Mouse (Mus musculus) frontal cortex, postnatal 10 days (tissue): ENCODE data around the gene Grik5.

Experiments used
- DNase-seq, 2 experiments: peaks; one replicate each; pipeline ENCODE4 v3.0.0; 2022; ENCODE audit warnings: low spot score in 2 of 2, mixed read lengths in 1 of 2

The Grik5 gene

DNA sequence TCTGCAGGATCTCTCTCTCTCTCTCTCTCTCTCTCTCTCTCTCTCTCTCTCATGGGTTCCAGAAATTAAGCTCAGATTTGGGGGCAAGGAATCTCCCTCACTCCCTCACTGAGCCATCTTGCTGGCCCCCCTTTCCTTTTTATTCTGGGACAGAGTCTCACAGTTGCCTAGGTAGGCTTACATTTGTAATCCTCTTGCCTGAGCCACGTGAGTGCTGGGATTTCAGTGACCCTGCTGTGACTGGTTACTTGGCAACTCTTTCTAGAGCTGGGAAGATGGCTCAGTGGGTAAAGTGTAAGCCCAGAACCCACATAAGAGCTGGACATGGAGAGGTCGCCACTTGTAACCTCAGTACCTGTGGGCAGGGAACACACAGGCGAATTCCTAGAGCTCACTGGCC is 40.6 kb downstream of the Grik5 start:
- no peak for DNase-seq

DNA sequence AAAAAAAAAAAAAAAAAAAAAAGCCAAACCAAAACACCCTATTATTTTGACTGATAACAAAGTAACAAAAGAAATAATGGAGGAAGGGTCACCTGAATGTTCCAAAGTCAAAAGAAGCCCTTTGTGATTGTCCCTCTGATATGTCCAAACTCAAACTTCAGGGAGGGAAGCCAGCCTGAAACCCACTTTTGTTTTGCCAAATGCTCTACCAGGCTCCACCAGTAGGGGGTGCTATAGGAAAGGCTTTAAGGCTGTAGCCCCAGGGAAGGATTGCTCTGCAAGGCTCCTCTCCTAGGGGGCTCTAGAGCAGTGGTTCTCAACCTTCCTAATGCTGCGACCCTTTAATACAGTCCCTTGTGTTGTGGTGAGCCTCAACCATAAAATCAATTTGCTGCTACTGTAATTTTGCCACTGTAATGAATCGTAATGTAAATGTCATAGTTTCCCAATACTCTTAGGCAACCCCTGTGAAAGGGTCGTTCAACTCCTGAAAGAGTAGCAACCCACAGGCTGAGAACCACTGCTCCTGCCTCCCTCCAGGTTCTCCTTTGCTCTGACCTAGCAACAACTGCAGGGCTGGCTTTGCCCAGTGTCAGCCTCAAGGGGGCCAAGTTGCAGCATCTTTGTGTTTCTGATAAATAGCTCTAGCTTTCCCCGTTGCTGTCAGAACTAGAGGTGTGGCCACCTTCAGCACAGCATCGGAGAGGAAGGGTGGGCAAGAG is 42.0 kb downstream of the Grik5 start:
- peak in 1 of 2 experiments; percentile 64 for DNase-seq

DNA sequence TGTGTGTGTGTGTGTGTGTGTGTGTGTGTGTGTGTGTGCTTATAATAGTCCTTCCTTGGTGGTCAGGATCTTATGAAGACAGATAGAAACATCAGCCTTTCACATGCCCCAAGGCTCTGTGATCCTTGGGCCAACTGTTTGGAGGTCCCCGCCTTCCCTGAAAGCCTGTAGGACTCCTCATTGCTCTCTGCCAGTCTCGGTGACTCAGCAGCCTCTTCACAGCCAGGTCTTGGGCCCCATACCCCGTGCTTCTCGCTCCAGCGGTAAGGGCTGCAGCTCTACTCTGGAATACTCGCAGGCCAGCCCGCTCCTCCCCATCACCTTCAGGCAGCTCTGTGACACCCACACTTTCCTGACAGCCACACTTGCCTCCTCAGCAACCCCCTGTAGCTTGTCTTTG is 45.7 kb downstream of the Grik5 start:
- DNase-seq, result no peak

DNA sequence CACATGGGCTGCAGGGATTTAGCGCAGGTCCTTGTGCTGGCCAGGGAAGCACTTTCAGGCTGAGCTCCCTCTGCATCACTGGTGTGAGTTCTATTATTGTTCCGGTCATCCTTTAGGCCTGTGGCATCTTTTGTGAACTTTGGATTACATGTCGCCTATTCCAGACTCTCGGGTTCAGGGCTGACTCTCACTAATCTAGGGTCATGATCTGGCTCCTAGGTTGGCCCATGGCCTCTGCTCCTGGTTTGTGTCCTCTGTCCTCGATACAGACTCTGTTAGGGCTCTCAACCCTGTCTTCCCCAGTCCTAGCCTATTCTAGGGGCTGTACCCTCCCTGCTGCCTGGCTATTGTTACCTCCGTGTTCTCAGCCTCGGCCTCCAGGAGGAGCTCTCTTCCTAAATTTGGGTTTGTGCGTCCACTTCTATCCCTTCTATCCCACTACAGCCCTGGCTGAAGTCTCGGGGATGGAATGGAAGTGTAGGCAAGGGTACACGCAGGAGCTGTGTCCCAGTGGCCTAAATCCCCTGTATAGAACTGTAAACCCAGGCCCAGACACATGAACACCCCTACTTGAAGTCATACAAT is 46.2 kb downstream of the Grik5 start:
- no peak for DNase-seq

DNA sequence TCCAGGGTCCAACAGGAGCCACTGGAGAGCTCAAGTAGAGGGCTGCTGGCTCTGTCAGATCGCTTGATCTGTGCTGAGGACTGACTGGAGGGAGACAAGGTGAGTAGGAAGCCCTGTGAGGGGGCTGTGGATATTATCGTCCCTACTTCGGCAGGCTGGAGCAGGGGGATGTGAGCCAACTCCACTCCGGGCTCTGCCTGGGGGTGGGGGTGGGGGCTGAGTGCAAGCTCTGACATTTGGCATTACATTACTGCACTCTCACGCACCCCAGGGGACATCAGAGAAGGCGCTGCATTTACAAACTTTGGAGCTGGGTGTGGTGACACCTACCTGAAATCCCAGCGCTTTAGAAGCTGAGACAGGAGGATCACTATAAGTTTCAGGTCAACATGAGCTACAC is 60.6 kb downstream of the Grik5 start:
- no peak for DNase-seq

DNA sequence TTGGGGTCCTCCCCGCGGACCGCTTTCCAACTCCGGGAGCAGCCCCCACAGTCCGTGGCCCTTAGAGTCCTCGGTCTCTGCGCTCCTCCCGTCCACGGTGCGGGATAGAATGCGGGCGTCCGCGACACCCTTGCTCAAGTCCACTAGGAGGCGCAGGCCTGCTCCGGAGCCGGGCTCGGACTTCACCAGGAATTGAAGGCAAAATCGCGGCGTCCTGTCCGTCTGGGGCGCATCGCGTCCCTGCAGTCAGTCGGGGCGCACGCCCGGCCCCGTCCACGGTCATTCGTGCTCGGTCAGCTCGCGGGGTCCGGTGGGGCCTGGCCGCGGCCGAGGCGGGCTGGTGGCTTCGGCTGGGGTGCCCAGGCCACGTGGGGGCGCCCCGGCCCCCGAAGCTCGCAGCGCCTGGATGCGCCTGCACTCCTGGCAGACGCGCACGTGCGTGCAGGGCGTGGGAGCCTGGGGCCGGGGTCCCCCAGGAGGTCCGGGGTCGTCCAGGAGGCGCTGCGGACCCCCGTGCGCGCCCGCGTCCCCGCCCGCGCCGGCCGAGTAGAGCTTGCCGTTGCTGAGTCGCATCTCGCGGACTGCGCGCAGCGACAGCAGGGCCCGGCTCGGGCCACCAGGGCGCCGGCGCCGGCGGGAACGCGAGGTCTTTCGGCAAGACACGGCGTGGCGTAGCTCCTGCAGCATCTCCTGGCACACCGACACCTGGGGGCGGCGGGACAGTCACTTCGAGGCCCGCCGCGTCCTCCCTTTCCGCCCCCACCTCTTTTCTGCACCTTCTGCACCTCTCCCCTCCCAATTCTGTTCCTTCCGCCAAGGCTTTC is 61.8 kb downstream of the Grik5 start:
- peak in 1 of 2 experiments; percentile 63 for DNase-seq

DNA sequence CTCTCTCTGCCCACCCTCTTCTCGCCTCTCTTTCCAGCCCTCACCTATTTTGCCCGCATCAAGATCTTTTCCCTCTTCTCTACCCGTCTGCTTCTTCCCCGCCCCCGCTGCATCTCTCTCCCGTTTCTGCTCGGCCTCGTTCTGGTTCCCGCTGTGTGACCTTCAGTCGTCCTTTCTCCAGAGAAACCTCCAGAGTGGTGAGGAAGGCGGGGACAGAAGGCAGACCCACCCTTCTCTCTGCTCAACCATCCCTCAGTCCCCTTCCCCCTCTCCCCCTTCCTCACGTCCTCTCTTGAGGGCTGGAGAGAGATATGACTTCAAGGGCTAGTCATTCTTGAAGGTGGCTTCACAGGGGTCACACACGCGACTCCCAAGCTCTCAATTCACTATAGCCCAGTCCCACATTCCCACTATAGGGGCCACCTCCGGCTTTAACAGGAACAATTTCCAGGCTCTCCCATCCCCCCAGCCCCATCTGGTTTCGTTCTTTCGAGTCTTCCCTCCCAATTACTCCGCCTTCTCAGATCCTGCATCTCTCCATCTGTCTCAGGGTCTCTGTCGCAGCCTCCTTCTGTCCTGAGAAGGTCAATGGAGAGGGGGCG is 62.9 kb downstream of the Grik5 start:
- DNase-seq, result peak; percentile 70 to 74

DNA sequence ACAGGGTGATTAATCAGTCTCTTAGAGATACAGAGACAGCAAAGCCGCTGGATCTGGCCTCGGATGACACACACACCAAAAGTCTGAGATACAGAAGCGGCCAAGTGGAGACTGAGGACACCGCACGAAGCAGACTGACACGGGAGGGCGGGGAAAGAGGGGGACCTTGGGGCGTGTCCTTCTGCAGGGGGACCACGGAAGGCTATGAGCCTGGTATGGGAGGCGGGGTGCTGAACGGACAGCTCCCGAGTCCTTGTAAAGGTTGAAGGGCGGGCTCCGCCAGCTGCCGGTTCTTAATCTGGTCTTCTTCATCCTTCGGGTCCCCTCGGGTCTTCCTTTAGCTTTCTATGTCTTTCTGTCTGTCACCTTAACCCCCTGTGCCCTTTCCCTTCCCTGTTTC is 63.5 kb downstream of the Grik5 start:
- peak in 1 of 2 experiments; percentile 51 for DNase-seq

DNA sequence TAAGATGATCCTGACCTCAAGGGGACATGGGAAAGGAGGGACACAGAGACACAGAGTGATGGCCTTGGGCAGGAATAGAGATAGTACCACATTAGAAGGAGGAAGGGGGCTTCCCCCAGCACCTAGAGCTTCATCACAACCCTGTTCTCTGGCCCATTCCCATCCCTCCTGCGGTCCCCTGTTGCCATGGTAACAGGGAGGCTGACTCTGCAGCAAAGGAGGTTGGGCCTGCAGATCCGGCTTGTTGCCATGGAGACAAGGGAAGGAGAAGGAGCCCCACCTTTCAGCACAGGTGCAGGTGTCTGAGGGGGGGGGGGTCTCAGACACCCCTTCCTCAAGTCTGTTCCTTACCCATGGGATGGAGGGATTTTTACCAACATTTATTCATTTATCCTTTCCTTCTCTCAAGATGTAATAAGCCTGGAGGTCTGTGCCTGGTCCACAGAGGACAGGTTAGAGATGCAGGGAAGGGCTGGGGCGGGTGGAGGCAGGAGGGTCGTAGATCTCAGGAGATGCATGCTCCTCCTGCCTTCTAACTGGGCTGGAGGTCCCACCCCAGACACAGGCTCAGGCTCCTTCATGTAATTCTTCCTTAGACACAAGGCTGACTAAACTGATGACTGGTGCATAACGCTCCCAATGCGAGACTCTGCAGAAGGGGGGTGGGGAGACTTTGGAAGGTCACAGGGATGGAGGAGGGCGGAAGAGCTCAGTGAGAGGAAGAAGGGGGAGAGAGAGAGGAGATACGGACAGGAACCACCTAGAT is 64.4 kb downstream of the Grik5 start:
- peak; percentile 70 to 80 for DNase-seq

DNA sequence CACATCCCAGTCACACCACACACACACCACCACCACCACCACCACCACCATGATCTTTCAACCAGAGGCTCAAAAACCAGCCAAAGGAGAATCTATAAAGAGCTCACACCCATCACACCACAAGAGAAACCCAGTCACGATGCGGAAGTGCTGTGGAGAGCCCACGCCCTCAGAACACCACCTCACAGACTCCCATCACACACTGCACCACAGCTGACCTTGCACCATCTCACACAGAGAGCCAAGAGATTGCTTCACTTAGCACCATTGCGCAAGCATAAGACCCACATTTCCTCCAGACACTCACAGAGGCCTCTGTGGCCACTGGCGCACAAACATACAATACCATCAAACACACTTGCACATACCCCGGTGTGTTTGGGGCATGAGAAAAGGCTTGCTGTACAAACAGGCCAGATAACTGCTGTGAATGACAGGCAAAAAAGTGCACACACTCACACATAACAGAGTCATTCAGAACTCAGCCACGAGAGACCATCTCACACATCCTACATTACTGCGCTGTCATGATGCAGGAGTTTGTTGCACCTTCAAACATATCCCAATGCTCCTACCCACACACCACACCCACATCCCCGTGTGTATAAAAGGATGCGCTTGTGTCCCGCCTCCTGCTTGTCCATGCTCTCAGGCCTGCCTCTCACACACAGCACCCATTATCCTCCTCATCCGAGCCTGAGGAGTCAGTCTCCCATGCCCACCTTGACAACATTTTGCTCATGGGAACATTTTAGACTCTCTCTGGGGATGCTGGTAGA is 65.4 kb downstream of the Grik5 start:
- DNase-seq, result no peak

DNA sequence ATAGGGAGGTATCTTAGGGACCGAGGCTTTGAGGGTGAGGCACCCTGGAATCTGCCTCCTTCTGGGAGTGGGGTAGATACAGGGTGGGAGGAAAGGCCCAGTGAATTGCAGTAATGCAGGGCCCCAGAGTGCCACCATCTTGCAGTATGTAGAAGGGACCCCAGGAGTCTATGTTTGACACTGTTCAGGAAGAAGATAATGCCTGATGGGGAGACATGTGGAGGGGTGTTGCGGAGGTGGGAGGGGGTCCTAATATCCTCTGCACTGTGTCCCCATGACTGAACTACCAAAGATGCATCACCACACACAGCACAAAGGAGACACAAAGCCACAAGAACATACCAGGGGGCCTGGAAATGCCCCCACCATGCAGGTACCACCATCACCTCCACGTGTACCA is 66.0 kb downstream of the Grik5 start:
- no peak for DNase-seq

DNA sequence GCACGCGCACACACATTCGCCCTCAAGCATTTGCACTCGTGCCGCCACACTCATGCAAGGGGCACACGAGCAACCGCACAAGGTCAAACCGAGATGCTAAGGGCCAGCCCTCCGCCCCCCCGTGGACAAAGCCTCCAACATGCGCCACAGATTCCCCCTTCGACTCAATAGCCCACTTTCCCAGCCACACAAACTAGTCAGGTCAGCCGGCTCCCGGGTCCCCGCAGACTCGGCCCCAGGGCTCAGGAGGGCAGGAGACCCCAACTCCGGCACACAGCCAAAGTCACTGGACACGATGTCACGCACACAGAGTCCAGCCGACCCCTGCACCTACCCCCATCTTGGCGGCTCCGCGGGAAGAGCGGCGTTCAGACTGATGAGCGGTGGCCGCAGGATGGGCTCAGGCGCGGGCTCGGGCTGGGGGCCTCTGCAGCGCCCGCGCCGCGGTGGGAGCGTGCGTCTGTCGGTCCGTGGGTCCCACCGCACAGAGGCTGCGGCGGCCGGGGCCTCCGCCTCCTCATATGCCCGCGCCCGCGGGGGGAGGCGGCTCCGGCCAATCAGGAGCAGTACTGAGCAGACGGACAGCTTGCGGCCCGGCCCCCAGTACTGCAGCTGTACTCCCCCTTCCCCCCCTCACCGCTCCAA is 66.6 kb downstream of the Grik5 start, which contains the start of gene Atp1a3:
Gene Atp1a3 (minus strand): TSS at position 538 of the 645 bp plus-strand sequence.
- peak; percentile 82 to 86 for DNase-seq

DNA sequence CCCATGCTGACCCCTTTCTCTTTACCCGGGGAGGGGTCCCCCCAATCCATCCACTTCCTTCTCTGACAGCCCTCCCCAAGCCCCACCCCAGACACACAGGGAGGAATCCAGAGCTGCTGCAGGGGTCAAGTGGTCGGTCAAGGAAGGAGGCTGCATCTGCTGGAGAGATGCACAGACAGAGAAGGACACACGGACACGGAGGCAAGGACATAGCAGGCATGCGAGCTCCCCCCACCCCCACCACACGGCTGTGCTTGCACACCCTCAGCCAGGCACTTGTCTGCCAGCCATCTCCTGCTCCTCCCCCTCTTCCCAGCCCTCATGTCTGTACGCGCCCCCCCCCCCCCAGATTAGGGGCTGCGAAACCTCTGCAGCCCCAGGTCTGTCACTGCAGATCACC is 67.3 kb downstream of the Grik5 start:
- no peak for DNase-seq

DNA sequence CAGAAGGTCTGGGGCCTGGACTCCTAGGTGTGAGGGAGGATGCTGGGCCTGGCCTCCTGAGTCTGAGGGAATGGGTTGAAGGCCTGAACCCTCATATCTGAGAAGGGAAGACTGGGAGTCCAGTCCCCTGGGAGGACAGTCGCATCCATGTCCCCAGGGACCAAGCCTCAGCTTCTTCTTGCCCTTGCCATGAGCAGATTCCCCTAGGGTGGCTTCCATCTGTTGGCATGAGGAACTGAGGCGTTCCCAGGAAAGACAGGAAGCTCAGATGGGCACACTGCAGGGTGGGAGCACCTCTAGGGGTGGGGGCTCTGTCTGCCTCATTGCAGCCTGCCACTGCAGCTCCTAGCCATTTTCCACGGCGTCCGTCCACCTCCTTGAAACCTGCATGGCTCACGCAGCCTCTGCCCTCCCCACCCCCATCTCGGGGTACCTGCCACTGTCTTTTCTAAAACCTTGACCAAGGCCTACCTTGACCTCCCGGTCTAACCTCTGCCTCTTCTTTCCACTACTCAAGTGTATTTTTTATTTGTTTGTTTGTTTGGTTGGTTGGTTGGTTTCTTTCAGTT is 68.2 kb downstream of the Grik5 start:
- no peak for DNase-seq

DNA sequence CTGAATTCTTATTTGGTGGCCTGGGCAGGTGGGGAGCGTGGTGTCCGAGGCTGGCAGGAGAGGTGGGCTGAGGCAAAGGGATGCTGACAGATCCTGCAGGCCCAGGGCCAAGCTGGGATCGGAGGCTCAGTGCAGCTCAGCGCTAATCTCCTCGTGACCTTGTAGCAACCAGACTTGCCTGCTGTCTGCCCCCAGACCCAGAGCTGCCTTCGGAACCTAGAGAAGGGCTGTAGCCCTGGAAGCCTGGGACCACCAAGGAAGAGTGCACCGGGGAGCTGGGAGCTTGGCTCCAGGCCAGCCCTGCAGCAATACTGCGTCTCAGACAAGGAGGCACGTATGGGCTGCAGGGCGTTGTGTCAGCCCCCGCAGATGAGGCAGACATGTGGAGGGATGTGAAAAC is 68.9 kb downstream of the Grik5 start:
- no peak for DNase-seq

DNA sequence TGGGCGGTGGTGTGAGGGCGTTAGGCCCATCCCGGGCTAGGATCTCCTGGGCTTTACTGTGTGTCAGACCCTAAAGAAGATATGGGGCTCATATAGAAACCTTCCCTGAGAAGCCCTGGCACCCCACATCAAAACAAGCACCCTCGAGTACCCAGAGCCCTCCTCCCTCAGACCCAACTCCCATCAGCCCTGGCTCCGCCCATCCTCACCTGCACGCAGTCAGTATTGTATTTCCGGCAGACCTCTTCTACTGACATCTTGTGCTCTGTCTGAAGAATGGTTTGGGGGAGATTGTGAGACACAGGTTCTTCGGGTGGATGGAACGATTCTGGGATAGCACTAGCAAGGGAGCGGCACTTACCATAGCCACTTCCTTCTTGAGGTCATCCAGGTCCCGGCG is 71.4 kb downstream of the Grik5 start:
- no peak for DNase-seq

DNA sequence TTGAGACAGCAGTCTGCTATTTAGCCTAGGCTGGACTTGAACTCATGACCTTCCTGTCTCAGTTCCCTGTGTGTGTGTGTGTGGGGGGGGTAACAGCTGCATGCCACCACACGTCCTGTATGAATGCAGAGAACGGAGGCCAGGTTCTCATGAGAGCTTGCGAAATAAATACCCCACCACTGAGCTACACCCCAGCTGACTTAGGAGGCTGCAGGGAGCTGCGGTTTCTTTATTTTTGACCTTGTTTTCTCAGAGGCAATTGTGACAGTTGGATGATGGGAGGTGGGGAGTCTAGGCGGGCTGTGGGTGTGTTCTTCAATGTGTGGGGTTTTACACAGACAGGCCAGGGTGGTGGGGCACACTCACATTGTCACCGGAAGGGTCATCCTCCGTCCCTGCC is 71.9 kb downstream of the Grik5 start:
- no peak for DNase-seq

DNA sequence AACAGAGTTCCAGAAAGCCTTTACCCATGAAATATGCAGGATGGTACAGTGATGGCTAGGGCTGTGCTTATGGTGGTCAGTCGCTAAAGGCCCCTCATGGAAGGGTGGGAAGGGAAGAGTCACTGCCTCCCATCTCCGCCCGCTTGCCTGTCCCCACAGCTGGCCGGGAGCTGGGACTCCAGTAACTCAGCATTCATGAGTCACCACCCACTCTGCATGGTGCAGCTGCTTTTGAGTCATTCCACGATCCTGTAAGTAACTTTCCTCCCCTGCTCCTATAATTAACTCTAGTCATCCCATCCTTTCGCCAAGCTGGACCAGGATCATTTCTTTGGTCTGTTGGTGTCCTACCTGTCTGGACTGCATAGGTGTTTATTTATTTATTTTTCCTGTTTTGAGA is 79.1 kb downstream of the Grik5 start:
- DNase-seq, result no peak

DNA sequence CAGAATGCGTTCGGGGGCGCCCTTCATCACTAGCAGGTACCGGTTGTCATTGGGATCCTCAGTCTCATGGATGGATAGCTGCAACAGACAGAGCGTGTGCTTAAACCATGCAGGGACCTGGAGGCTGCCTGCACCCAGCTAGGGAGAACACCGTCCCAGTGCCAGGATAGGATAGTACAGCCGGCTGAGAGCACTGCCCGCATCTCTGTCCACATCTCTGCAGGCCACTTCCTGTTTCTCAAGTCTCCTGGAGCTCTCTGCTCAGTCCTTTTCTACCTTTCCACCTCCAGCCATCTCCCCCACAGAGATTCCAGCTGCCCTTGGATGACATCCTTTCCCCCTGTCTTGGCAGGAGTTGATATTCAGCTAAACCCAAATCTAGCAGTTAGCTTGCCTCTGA is 81.7 kb downstream of the Grik5 start:
- no peak for DNase-seq

DNA sequence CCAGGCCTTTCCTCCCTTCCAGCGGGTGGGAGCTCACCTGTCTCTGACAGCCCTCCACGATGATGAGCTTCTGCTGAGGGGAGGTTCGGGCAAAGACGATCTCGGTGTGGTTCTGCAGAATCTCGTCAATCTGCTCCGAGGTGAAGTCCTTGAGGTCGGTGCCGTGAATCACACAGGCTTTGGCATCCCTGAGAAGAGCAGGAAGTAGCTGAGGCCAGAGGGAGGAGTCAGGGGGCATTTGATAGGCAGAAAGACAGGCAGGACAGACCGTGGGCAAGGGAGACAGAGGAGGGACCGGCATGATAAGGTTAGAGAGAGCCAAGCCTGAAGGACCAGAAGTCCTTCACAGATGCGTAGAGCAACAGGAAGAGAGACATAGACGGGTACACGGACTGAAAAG is 84.2 kb downstream of the Grik5 start:
- no peak for DNase-seq
